Mouse (Mus musculus) liver, embryonic 16.5 days (tissue): ENCODE data around the gene Spata1. TPM values are rescaled to one million over a fixed set of nuclear protein-coding genes. Genes with fewer than 3 reads are reported as not detected.

Experiments used
- ATAC-seq: fragments of 200-750 bp; cut with Nextera tagmentation; 2 replicates; pipeline ENCODE4 v1.8.0; 2017; ENCODE audit warnings: low read depth, mild to moderate bottlenecking, moderate number of reproducible peaks, moderate library complexity
- H3K27ac ChIP-seq: fragments of 300-500 bp; sonication (generic); 2 replicates; pipeline ENCODE4 v1.5.1; 2014; ENCODE audit warnings: mild to moderate bottlenecking, low read length
- H3K27me3 ChIP-seq: fragments of 300-500 bp; sonication (generic); 2 replicates; pipeline ENCODE4 v1.6.1; 2014; ENCODE audit warnings: low read depth, low read length, mixed read lengths; ENCODE audit not compliant: control insufficient read depth, insufficient read depth
- H3K36me3 ChIP-seq: fragments of 300-500 bp; sonication (generic); 2 replicates; pipeline ENCODE4 v1.6.1; 2014; ENCODE audit warnings: mild to moderate bottlenecking; ENCODE audit not compliant: control insufficient read depth, insufficient read depth
- H3K4me1 ChIP-seq: fragments of 300-500 bp; sonication (generic); 2 replicates; pipeline ENCODE4 v1.6.1; 2014; ENCODE audit warnings: low read depth, low read length, mixed read lengths; ENCODE audit not compliant: control insufficient read depth
- H3K4me2 ChIP-seq: fragments of 300-500 bp; sonication (generic); 2 replicates; pipeline ENCODE4 v1.6.1; 2014; ENCODE audit warnings: low read depth, low read length, mixed read lengths
- H3K4me3 ChIP-seq: fragments of 300-500 bp; sonication (generic); 2 replicates; pipeline ENCODE4 v1.5.1; 2014; ENCODE audit warnings: low read depth, mild to moderate bottlenecking, low read length
- H3K9ac ChIP-seq: fragments of 300-500 bp; sonication (generic); 2 replicates; pipeline ENCODE4 v1.6.1; 2014; ENCODE audit warnings: low read depth, low read length
- H3K9me3 ChIP-seq: fragments of 300-500 bp; sonication (generic); replicated peaks from 2 replicates; pipeline ENCODE4 v1.6.1; 2016; ENCODE audit warnings: low read length; ENCODE audit not compliant: control insufficient read depth
- WGBS: fragments of 180-500 bp; shearing (Covaris S2); extraction: QIAGEN DNeasy Blood & Tissue Kit; methylation state at CpG from one replicate; pipeline ENCODE4 v1.1.7; 2014; ENCODE audit not compliant: insufficient replicate concordance; 5-methylcytosine and 5-hydroxymethylcytosine counted together
- polyA plus RNA-seq: library from polyadenylated mRNA; unstranded; fragments of >200 nt; fragmentation: Nextera tagmentation; extraction: Ambion mirVana; gene quantifications from 2 replicates; pipeline ENCODE4 v1.2.1, GENCODE M21; 2015

Gene Spata1
- polyA plus RNA-seq, 1 experiment from 2014 or later, result 1.1 TPM

DNA sequence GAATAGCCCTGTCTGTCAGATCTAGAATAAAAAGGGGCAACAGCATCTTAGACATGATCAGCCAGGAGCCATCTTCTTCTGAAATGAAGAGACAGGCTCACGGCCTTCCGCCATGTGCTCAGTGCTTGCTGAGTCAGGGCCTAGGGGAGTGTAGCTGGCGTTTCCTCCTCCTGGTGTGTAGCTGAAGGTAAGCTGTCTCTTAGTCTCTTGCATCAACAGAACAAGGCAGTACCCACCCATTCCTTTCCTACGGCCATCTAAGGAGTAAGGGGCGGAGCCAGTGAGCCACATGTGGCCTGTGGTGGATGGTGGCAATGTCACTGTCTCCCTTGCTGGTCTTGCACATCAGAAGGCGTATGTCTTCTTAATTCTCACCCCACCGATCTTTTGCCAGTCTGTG, 89.4 kb downstream of the Spata1 start:
- H3K4me2 ChIP-seq, result peak overlapping the region; percentile 32
- H3K4me3 ChIP-seq, result no peak overlapping the region
- no peak overlapping the region for H3K9ac ChIP-seq
- H3K4me1 ChIP-seq, result peaks cover 62% of the 10 kb centered on the region
- peak; percentile 43 for ATAC-seq
- H3K36me3 ChIP-seq, result no peaks in the 10 kb centered on the region; the same call in none of the 2 replicates
- H3K27ac ChIP-seq, result peak overlapping the region; percentile 60
- H3K9me3 ChIP-seq, result no peaks in the 10 kb centered on the region
- whole genome bisulfite sequencing, result 56% methylated on average over 7 of the region's 7 CpGs
- no peaks in the 10 kb centered on the region for H3K27me3 ChIP-seq

Other genes with a start within 250 kb of the Spata1 start
- 60.7 and 67.5 TPM in 2 replicates for gene Ssx2ip, start 95.1 kb downstream of the Spata1 start, polyA plus RNA-seq
- 6.2 and 7.2 TPM in 2 replicates for gene Ctbs, start 50.0 kb downstream of the Spata1 start, polyA plus RNA-seq
- gene Gng5, start 54 bp upstream of the Spata1 start, polyA plus RNA-seq, result 573 and 596 TPM in 2 replicates
- gene Rpf1, start 21.7 kb upstream of the Spata1 start, polyA plus RNA-seq, result 24.6 and 25.0 TPM in 2 replicates
- gene Uox, start 70.7 kb upstream of the Spata1 start, polyA plus RNA-seq, result 97.0 and 121 TPM in 2 replicates
- gene Dnase2b, start 115.8 kb upstream of the Spata1 start, polyA plus RNA-seq, result 4.4 and 4.8 TPM in 2 replicates
- not detected in 2 replicates for gene 4930503B20Rik, start 151.6 kb upstream of the Spata1 start, polyA plus RNA-seq
- 0.25 and 0.37 TPM in 2 replicates for gene Samd13, start 185.8 kb upstream of the Spata1 start, polyA plus RNA-seq